Mouse (Mus musculus): ENCODE data around the gene Lrrc9.

GRCm38 (mm10) chr12:72487498-72487897 lies 45.8 kb downstream of the Lrrc9 start:
- TF ChIP-seq CEBPB (IDR thresholded peaks at IDR 0.05; ENCODE audit: insufficient read depth, poor library complexity, severe bottlenecking) (no peak), REST (IDR thresholded peaks at IDR 0.05; ENCODE audit: insufficient read depth, insufficient read length) (no peak), E2F4 (IDR thresholded peaks at IDR 0.05; ENCODE audit: insufficient read depth) (no peak), POLR2A (IDR thresholded peaks at IDR 0.05; ENCODE audit: insufficient read length, low read depth) (no peak)

All from myocyte (in vitro differentiated cells).